Mouse (Mus musculus): ENCODE measurements around the gene Cldn10. TPM values are rescaled to one million over a fixed set of nuclear protein-coding genes. Genes with fewer than 3 reads are reported as not detected.

Cldn10 gene
- polyA plus RNA-seq, 1 experiment from 2014 or later, result 14.2 TPM

- 81% methylated on average over 3 of the region's 3 CpGs for WGBS
- no peak overlapping the region for H3K4me3 ChIP-seq (ENCODE audit: low read depth, low read length)
- peaks cover 27% of the 10 kb centered on the region for H3K36me3 ChIP-seq (ENCODE audit: control insufficient read depth, insufficient read depth, low read length)
Observed at GRCm38 (mm10) chr14:118903397-118903796, 115.7 kb downstream of the Cldn10 start.

GRCm38 (mm10) chr14:118903867-118904562, 116.3 kb downstream of the Cldn10 start:
- Histone ChIP-seq H3K27me3 (ENCODE audit: control insufficient read depth, insufficient read depth, low read length) (no peaks in the 10 kb centered on the region), H3K4me1 (ENCODE audit: control insufficient read depth, insufficient read depth, low read length) (no peaks in the 10 kb centered on the region), H3K27ac (ENCODE audit: low read length) (no peak overlapping the region), H3K36me3 (ENCODE audit: control insufficient read depth, insufficient read depth, low read length) (peaks cover 27% of the 10 kb centered on the region), H3K9me3 (ENCODE audit: control insufficient read depth, low read depth, low read length) (0 out of 2 replicates have a peak, but pooled peaks cover 3% of the 10 kb centered on the region), H3K9ac (replicated peaks; ENCODE audit: low read depth, low read length) (no peak overlapping the region), H3K4me3 (ENCODE audit: low read depth, low read length) (no peak overlapping the region), H3K4me2 (replicated peaks; ENCODE audit: low read depth, low read length) (no peak overlapping the region)
- 72% methylated on average over 6 of the region's 6 CpGs for WGBS
- no peak for ATAC-seq (ENCODE audit: insufficient number of reproducible peaks, insufficient read depth, low FRiP score, low read depth)

More at GRCm38 (mm10) chr14:118903397-118903796, 115.7 kb downstream of the Cldn10 start:
- Histone ChIP-seq H3K4me1 (ENCODE audit: control insufficient read depth, insufficient read depth, low read length) (no peaks in the 10 kb centered on the region), H3K9me3 (ENCODE audit: control insufficient read depth, low read depth, low read length) (0 out of 2 replicates have a peak, but pooled peaks cover 3% of the 10 kb centered on the region), H3K27ac (ENCODE audit: low read length) (no peak overlapping the region), H3K27me3 (ENCODE audit: control insufficient read depth, insufficient read depth, low read length) (no peaks in the 10 kb centered on the region), H3K4me2 (replicated peaks; ENCODE audit: low read depth, low read length) (no peak overlapping the region), H3K9ac (replicated peaks; ENCODE audit: low read depth, low read length) (no peak overlapping the region)
- ATAC-seq (ENCODE audit: insufficient number of reproducible peaks, insufficient read depth, low FRiP score, low read depth), result no peak

GRCm38 (mm10) chr14:118907592-118907991, 119.9 kb downstream of the Cldn10 start:
- Histone ChIP-seq H3K4me2 (replicated peaks; ENCODE audit: low read depth, low read length) (no peak overlapping the region), H3K27me3 (ENCODE audit: control insufficient read depth, insufficient read depth, low read length) (no peaks in the 10 kb centered on the region), H3K9ac (replicated peaks; ENCODE audit: low read depth, low read length) (no peak overlapping the region), H3K4me3 (ENCODE audit: low read depth, low read length) (no peak overlapping the region), H3K27ac (ENCODE audit: low read length) (no peak overlapping the region), H3K9me3 (ENCODE audit: control insufficient read depth, low read depth, low read length) (no peaks in the 10 kb centered on the region), H3K36me3 (ENCODE audit: control insufficient read depth, insufficient read depth, low read length) (peaks cover 22% of the 10 kb centered on the region; the same call in 1 of the 2 replicates), H3K4me1 (ENCODE audit: control insufficient read depth, insufficient read depth, low read length) (no peaks in the 10 kb centered on the region)
- WGBS, result 72% methylated on average over 8 of the region's 8 CpGs
- ATAC-seq (ENCODE audit: insufficient number of reproducible peaks, insufficient read depth, low FRiP score, low read depth), result no peak

GRCm38 (mm10) chr14:118909872-118910271, 122.2 kb downstream of the Cldn10 start:
- H3K9ac ChIP-seq (replicated peaks; ENCODE audit: low read depth, low read length), result no peak overlapping the region
- no peak for ATAC-seq (ENCODE audit: insufficient number of reproducible peaks, insufficient read depth, low FRiP score, low read depth)
- no peak overlapping the region for H3K4me2 ChIP-seq (replicated peaks; ENCODE audit: low read depth, low read length)
- H3K4me1 ChIP-seq (ENCODE audit: control insufficient read depth, insufficient read depth, low read length), result no peaks in the 10 kb centered on the region
- 54% methylated on average over 8 of the region's 8 CpGs for WGBS
- no peaks in the 10 kb centered on the region for H3K9me3 ChIP-seq (ENCODE audit: control insufficient read depth, low read depth, low read length)
- peaks cover 16% of the 10 kb centered on the region; the same call in 1 of the 2 replicates for H3K36me3 ChIP-seq (ENCODE audit: control insufficient read depth, insufficient read depth, low read length)
- no peaks in the 10 kb centered on the region for H3K27me3 ChIP-seq (ENCODE audit: control insufficient read depth, insufficient read depth, low read length)
- H3K27ac ChIP-seq (ENCODE audit: low read length), result no peak overlapping the region
- no peak overlapping the region for H3K4me3 ChIP-seq (ENCODE audit: low read depth, low read length)

- no peak; the same call in 1 of the 2 replicates for ATAC-seq (ENCODE audit: insufficient number of reproducible peaks, insufficient read depth, low FRiP score, low read depth)
- peaks cover 16% of the 10 kb centered on the region; the same call in 1 of the 2 replicates for H3K36me3 ChIP-seq (ENCODE audit: control insufficient read depth, insufficient read depth, low read length)
- H3K9me3 ChIP-seq (ENCODE audit: control insufficient read depth, low read depth, low read length), result no peaks in the 10 kb centered on the region
- H3K27me3 ChIP-seq (ENCODE audit: control insufficient read depth, insufficient read depth, low read length), result no peaks in the 10 kb centered on the region
- no peak overlapping the region for H3K9ac ChIP-seq (replicated peaks; ENCODE audit: low read depth, low read length)
- H3K4me2 ChIP-seq (replicated peaks; ENCODE audit: low read depth, low read length), result no peak overlapping the region
- no peak overlapping the region for H3K4me3 ChIP-seq (ENCODE audit: low read depth, low read length)
- no peaks in the 10 kb centered on the region for H3K4me1 ChIP-seq (ENCODE audit: control insufficient read depth, insufficient read depth, low read length)
- H3K27ac ChIP-seq (ENCODE audit: low read length), result no peak overlapping the region
- 56% methylated on average over 29 of the region's 29 CpGs for WGBS
Observed at GRCm38 (mm10) chr14:118910332-118911222, 122.9 kb downstream of the Cldn10 start.

GRCm38 (mm10) chr14:118911521-118911920, 123.8 kb downstream of the Cldn10 start:
- Histone ChIP-seq H3K9ac (replicated peaks; ENCODE audit: low read depth, low read length) (no peak overlapping the region), H3K9me3 (ENCODE audit: control insufficient read depth, low read depth, low read length) (no peaks in the 10 kb centered on the region), H3K27me3 (ENCODE audit: control insufficient read depth, insufficient read depth, low read length) (no peaks in the 10 kb centered on the region), H3K4me1 (ENCODE audit: control insufficient read depth, insufficient read depth, low read length) (no peaks in the 10 kb centered on the region), H3K36me3 (ENCODE audit: control insufficient read depth, insufficient read depth, low read length) (peaks cover 16% of the 10 kb centered on the region; the same call in 1 of the 2 replicates), H3K4me3 (ENCODE audit: low read depth, low read length) (no peak overlapping the region), H3K27ac (ENCODE audit: low read length) (no peak overlapping the region), H3K4me2 (replicated peaks; ENCODE audit: low read depth, low read length) (no peak overlapping the region)
- 85% methylated on average over 6 of the region's 6 CpGs for WGBS
- ATAC-seq (ENCODE audit: insufficient number of reproducible peaks, insufficient read depth, low FRiP score, low read depth), result no peak

GRCm38 (mm10) chr14:118913651-118914050, 125.9 kb downstream of the Cldn10 start:
- Histone ChIP-seq H3K4me1 (ENCODE audit: control insufficient read depth, insufficient read depth, low read length) (no peaks in the 10 kb centered on the region), H3K27me3 (ENCODE audit: control insufficient read depth, insufficient read depth, low read length) (no peaks in the 10 kb centered on the region), H3K9ac (replicated peaks; ENCODE audit: low read depth, low read length) (no peak overlapping the region), H3K9me3 (ENCODE audit: control insufficient read depth, low read depth, low read length) (no peaks in the 10 kb centered on the region), H3K36me3 (ENCODE audit: control insufficient read depth, insufficient read depth, low read length) (peaks cover 12% of the 10 kb centered on the region; the same call in 1 of the 2 replicates), H3K27ac (ENCODE audit: low read length) (no peak overlapping the region), H3K4me2 (replicated peaks; ENCODE audit: low read depth, low read length) (no peak overlapping the region), H3K4me3 (ENCODE audit: low read depth, low read length) (no peak overlapping the region)
- WGBS, result 69% methylated on average over 5 of the region's 5 CpGs
- ATAC-seq (ENCODE audit: insufficient number of reproducible peaks, insufficient read depth, low FRiP score, low read depth), result no peak

- no peak overlapping the region for H3K4me2 ChIP-seq (replicated peaks; ENCODE audit: low read depth, low read length)
- H3K27me3 ChIP-seq (ENCODE audit: control insufficient read depth, insufficient read depth, low read length), result no peaks in the 10 kb centered on the region
- peaks cover 2% of the 10 kb centered on the region; the same call in 1 of the 2 replicates for H3K36me3 ChIP-seq (ENCODE audit: control insufficient read depth, insufficient read depth, low read length)
- H3K9ac ChIP-seq (replicated peaks; ENCODE audit: low read depth, low read length), result no peak overlapping the region
- H3K4me3 ChIP-seq (ENCODE audit: low read depth, low read length), result no peak overlapping the region
- WGBS, result 63% methylated on average over 8 of the region's 8 CpGs
- H3K27ac ChIP-seq (ENCODE audit: low read length), result no peak overlapping the region
- no peak for ATAC-seq (ENCODE audit: insufficient number of reproducible peaks, insufficient read depth, low FRiP score, low read depth)
- H3K4me1 ChIP-seq (ENCODE audit: control insufficient read depth, insufficient read depth, low read length), result peaks cover 28% of the 10 kb centered on the region
- no peaks in the 10 kb centered on the region for H3K9me3 ChIP-seq (ENCODE audit: control insufficient read depth, low read depth, low read length)
Observed at GRCm38 (mm10) chr14:118919025-118919424, 131.3 kb downstream of the Cldn10 start.
